Mouse (Mus musculus): ENCODE measurements around the gene Eif4g2.
A peak's percentile ranks its signal among the peaks of the same experiment; 100 is the strongest.

Gene Eif4g2

GRCm38 (mm10) chr7:111082822-111083732 is at the start of gene Eif4g2:
Gene Eif4g2, minus strand, starts transcription at chr7:111083030.
- peak; percentile 98 for DNase-seq

GRCm38 (mm10) chr7:111132596-111132995 is 49.8 kb upstream of the Eif4g2 start:
- no peak for DNase-seq

DNA sequence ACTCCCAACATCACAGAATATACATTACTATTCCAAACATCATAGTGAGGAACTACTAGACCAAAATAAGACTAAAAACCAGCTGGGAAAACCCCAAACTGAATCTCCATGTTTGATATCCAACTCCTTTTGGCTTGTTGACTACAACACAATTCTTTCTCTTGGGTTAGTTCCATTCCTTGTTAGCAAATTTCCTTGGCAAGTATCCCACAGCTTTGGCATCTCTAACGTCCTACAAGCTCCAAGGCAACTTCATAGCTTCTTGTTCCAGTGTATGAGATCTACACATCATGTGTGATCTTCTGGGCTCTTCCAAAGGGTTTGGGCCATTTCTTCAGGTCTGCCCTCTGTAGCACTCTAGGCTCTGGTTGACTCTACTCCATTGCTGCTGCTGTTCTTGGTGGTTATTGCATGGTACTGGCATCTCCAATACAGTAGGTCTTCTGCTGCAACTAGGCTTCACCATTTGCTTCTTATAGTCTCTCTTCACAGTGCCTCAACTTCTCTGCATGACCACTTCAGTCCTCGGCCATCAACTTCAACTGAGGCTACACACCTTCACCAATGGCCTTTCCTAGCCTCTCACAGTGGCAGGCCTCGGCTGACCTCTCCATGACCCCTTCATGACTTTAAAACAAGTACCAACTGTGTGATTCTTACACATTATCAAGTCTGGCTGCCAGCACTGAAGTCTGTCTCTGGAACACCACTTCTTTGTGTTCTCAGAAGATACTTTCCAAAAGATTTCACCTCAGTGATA is 44.0 kb upstream of the Eif4g2 start:
- no peak for DNase-seq

GRCm38 (mm10) chr7:111123761-111124546 is 41.1 kb upstream of the Eif4g2 start:
- no peak for DNase-seq

DNA sequence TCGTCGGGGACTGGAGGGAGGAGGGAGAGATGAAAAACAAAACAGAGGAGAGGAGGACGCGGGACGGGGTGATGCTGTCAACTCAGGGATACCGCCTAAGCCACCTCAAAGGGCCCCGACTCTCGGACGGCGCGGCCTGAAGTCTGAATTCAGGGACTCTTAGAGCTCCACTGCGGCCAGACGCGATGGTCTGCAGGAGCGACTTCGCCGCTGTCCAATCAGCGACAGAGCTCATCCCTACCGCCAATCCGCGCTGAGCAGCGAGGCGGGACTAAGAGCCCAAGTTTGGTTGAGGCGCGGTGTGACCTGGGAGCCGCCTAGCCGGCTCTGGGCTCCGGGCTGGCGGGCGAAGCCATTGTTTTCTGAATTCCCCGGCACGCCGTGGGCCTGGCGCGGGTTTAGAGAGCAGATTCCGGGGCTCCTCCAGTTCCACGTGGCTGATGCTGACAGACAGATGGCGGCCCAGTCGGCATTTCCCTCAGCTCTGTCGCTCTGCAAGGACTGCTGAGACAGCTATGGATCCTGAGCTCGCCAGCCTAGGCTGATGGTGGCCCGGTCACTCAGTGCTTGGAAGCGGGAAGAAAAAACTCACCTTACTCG is 39.8 kb upstream of the Eif4g2 start:
- peak; percentile 95 for DNase-seq

GRCm38 (mm10) chr7:111122084-111122530 is 39.3 kb upstream of the Eif4g2 start:
- peak; percentile 52 for DNase-seq

GRCm38 (mm10) chr7:111121522-111121921 is 38.7 kb upstream of the Eif4g2 start:
- no peak for DNase-seq

- no peak for DNase-seq
These were observed 26.7 kb upstream of the Eif4g2 start for GRCm38 (mm10) chr7:111109561-111109960.

- DNase-seq = no peak
These were observed 26.3 kb upstream of the Eif4g2 start for GRCm38 (mm10) chr7:111109161-111109560.

GRCm38 (mm10) chr7:111098196-111098595 is 15.4 kb upstream of the Eif4g2 start:
- DNase-seq = no peak

- no peak for DNase-seq
These were observed 12.3 kb upstream of the Eif4g2 start for GRCm38 (mm10) chr7:111095169-111095568.

- no peak for DNase-seq
These were observed 2.3 kb upstream of the Eif4g2 start for GRCm38 (mm10) chr7:111085153-111085552.

GRCm38 (mm10) chr7:111084443-111084842 is 1.6 kb upstream of the Eif4g2 start:
- DNase-seq = no peak

GRCm38 (mm10) chr7:111083733-111084120 is 897 bp upstream of the Eif4g2 start:
- DNase-seq = no peak

DNA sequence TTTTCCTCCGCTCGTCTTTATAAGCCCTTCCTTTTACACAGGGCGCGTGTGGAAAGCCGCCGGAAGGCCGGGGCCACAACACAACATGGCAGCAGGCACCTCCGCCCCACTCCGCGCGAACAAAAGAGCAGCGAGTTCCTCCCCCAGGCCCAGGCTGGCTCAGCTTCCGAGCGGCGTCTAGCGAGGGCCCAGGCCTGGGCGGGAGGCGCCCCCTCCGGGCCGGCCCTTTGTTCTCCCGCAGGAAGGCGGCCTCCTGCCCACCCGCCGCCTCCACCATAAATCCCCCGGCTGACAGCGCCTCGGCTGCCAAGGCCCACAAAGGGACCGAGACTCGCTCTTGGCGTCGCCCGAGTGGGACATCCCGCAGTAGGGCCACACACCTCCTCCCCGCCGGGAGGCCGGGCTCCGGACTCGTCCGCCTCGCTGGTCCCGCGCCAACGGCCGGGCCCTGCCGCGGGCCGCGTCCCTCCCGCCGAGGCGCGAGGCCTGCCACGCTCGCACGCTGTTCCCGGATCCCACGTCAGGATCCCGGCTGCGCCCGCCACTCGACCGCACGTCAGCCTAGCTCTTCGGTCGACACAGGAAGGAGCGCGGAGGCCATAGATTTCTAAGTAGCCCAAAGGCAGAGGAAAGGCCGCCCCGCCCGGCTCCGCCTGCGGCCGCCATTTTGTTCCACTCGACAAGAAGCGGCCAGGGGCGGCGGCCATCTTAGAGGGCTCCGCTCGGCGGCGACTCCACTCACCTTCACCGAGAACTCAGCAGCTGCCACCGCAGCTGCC is 598 bp downstream of the Eif4g2 start:
- peak; percentile 84 for DNase-seq

GRCm38 (mm10) chr7:111080876-111081275 is 2.0 kb downstream of the Eif4g2 start:
- no peak for DNase-seq

GRCm38 (mm10) chr7:111080026-111080425 is 2.8 kb downstream of the Eif4g2 start:
- no peak for DNase-seq

GRCm38 (mm10) chr7:111078271-111078670 is 4.6 kb downstream of the Eif4g2 start:
- DNase-seq = no peak

- no peak for DNase-seq
These were observed 7.5 kb downstream of the Eif4g2 start for GRCm38 (mm10) chr7:111075288-111075687.

DNA sequence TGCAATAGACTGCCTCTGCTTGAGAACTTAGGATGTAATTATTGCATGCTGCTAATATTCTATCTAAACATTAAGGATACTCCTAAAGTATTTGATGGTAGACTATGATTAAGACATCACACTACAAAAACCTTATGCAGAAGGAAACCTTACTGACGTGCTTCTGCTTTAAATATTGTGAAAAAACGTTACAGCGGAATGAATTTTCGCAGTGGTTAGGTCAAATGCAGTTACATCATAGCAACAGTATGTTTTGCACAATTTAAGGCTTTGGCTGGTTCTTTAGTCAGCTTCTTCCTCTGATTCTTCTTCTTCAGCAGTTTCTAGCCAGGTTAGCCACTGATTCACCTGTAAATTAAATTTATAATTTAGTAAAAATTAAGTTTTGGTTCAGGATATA is 10.4 kb downstream of the Eif4g2 start:
- no peak for DNase-seq

DNA sequence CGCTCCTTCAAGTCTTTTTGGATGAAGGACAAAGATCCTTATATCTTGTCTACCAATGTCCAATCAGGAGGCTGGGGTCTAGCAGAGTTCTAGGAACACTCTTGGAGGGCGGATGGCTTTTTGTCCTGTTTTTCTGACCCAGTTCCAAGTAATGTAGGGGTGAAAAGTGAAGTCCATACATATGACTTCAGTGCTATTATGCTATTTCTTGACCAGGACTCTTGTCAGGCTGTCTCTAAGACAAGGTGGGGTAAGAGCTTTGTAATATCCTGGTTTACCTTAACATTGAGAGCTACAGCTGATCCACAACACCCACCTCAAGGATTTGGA is 12.7 kb downstream of the Eif4g2 start:
- no peak for DNase-seq
